Mouse (Mus musculus): ENCODE data around the gene Ramp3. TPM values are rescaled to one million over a fixed set of nuclear protein-coding genes. Genes with fewer than 3 reads are reported as not detected.

Ramp3 gene
- total RNA-seq, 2 experiments from 2014 or later: 9.9 to 12.9 TPM

DNA sequence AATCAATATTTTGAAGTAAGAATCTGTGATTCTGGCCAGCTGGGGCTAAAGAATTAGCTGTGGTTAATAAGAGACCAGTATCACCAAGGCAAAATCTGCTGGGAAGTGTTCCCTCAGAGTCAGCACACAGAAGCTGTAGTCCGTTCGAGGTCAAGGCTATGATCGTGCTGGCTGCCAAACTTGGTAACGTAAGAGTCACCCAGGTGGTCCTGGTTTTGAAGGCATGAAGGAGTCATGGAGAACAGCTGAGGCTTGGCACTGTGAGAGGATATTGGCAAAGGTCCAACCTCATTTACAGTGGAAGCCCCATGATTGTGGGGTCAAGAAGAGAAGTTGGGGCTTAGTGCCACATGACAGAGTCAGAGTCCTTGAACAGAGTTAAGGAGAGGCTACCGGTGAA is 68.6 kb downstream of the Ramp3 start:
- no peak for DNase-seq (ENCODE audit: low spot score in 2 of 2)

Other genes with a start within 250 kb of the Ramp3 start
- gene Ppia, start 243.1 kb upstream of the Ramp3 start, total RNA-seq (2021): 1,000 to 10,000 TPM; 1,850 TPM
- gene H2afv, start 214.1 kb upstream of the Ramp3 start, total RNA-seq (2021): 10 to 100 TPM; 41.4 to 42.5 TPM
- 100 to 1,000 TPM; 248 to 265 TPM for gene Purb, start 182.6 kb upstream of the Ramp3 start, total RNA-seq (2021)
- under 1 TPM; 0.23 to 0.49 TPM for gene Myo1g, start 137.6 kb upstream of the Ramp3 start, total RNA-seq (2021)
- gene Ccm2, start 111.6 kb upstream of the Ramp3 start, total RNA-seq (2021): 10 to 100 TPM; 63.5 to 67.0 TPM
- 10 to 100 TPM; 42.6 to 55.9 TPM for gene Nacad, start 52.5 kb upstream of the Ramp3 start, total RNA-seq (2021)
- gene Tbrg4, start 32.5 kb upstream of the Ramp3 start, total RNA-seq (2021): 10 to 100 TPM; 49.3 to 50.4 TPM
- not detected for gene Wap, start 19.9 kb upstream of the Ramp3 start, total RNA-seq (2021)
- gene Gm11983, start 179.1 kb downstream of the Ramp3 start, total RNA-seq (2021): not detected